Mouse (Mus musculus): ENCODE results near the gene Zfhx3.

DNA sequence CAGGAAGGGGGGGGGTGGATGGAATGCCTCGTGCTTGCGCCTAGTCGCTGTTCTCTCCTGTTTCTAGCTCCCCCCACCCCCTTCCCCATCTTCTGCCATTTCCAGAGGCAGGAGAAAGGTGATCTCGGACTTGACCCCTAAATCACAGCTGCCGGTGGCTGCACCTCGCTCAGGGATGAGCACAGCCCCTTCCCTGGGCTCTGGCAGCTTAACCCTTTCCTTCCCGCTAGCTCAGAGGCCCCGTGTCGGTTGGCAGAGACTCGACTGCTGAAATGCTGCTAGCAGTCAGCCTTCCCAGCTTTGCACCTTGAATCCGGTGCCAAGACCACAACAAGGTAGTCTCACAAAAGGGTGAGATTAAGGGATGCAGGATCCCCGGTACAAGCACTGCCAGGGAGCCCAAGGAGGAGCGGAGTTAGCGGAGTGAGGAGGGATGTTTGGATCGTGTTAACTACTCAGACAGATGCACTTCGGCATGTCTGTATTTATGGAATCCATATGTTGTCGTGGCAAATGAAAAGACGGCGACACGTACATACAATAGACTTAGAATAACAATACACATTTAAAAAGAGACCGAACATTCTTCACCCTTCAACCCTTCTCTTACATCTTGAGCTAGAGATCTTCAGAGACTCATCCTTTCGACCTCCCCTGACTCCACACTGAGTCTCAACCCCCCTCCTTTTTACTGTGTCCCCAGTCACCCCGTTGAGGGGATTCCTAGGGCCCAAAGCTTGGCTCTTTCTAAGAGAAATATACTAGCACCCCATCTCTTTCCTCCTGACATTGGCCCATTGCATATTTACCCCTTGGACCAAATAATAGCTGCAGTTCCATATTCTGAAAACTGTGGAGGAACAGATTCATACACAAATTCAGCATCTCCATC lies 757.3 kb downstream of the Zfhx3 start:
- TF ChIP-seq POLR2A (IDR thresholded peaks at IDR 0.05; ENCODE audit: borderline replicate concordance, control insufficient read depth, low read depth, low read length) (no peak), CTCF (IDR thresholded peaks at IDR 0.05; ENCODE audit: control insufficient read depth, insufficient read depth, low read length) (no peak)
